Mouse (Mus musculus) frontal cortex, postnatal 10 days (tissue): Measurements from ENCODE around the gene Plekhm3.
"Not testable (repeated sequence)": the region's sequence is repeated elsewhere in the genome, so short reads cannot be mapped to it uniquely, and the experiment has no call there.

Source experiments
- DNase-seq, 2 experiments: peaks; one replicate each; pipeline ENCODE4 v3.0.0; 2022; ENCODE audit warnings: low spot score in 2 of 2, mixed read lengths in 1 of 2

The Plekhm3 gene

DNA sequence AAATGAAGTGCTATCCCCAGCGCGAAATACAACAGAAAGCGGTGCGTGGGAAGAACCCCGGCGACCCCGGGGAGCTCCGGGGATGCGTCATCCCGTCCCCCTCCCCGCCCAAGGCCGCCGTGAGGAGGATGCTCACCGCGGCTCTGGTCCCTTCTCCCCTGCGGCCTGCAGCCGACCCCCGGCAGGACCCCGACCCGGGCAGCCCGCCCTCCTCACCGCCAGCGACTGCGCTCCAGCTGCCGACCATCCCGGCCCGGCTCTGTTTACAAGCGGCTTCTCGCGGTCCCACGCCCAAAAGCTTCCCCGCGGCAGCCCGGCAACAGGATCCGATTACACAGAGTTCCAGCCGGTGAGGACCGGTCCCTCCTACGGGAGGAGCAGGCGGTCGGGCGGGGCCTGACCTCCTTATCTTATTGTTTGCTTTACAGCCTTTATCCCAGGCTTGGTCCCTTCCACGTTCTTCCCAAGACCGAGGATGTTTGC lies at the start of gene Plekhm3:
TSS of gene Plekhm3 (minus strand) at position 346 of the 483 bp plus-strand sequence.
- peak; percentile 72 to 81 for DNase-seq

DNA sequence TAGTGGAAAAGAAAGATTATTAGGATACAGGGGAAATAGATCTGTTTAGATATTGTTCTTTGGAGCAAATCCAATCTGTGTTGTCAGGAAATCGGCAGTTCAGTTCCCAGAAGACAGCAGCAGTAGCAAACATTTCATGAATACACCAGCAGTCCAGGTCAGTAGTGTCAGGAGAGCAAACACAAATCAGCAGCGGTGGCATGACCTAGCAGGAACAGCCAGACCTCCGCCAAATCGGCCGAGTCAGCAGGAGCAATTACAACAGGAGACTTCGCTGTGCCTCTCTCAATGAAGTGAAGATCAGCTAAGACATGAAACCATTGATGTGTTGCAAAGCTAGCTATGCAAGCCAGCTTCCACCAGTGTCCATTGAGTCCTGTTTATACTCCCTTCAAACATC lies 49.0 kb upstream of the Plekhm3 start:
- DNase-seq: no peak

DNA sequence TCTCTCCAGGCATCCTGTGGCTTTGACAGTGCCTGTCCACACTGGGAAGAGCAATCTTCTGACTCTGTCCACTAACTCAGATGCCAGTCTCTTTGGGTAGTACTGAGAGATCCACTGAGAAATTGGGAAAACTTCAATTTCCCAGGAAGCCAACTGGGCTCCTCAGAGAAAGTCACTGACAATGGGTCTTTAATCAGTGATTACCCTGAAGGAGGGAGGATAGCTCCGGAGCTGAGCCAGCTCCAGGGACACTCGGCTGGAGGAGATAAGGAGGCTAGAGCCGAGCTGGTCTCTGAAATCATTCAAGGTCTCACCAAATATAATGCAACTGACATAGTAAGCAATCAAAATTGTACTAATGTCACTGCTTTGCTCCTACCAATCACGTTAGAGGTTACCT lies 47.9 kb upstream of the Plekhm3 start:
- no peak for DNase-seq

DNA sequence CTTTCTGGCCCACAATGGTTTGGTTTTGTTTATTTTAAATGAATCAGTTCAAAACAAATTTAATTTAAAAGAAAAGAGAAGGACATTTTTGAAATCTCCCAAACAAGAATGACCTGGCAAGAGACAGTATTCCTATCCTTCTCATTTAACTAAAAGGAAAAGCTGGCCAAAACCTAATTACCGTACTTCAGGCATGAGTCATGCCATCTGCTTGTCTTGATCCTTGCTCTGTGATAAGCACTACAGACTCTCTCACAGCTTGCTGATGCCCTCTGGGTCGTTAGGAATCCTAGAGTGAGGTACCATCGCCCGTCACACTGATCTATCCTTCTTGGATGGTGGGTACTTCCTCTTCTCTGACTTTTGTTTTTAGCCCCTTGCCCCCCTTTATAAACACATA lies 36.6 kb upstream of the Plekhm3 start:
- DNase-seq: no peak

DNA sequence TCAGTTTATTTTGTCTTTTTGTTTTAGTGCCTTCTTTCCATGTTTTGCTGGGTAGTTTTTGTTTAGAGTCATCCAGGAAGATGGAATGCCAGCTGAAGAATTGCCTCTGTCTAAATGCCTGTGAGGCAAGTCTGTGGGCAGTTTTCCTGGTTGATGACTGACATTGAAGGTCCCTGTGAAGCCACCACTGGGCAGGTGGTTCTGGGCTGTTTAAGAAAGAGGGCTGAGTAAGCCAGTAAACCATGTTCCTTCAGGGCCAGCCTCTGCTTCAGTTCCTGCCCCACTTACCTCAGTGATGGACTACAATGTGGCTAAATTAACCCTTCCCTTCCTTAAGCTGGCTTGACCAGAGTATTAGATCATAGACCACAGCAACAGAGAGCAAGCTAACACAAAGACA lies 31.6 kb upstream of the Plekhm3 start:
- DNase-seq: no peak

DNA sequence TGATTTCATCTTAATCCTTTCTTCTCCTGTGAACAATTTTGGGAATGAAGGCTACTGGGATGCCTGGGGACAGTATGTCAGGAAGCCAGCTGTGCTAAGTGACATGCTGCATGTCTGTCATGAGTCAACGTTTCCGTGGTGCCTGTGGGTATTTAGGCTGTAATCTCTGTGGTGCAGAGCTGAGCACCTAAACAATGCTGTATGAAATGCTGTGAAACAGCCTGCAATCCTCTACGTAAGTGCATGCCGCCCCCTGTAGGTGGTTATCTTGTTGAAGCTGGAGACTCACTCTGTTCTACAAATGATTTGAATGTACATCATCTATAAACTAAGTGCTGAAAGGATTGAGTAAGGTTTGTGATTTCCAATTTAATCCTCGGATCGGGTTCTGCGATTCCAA lies 29.5 kb upstream of the Plekhm3 start:
- peak in 1 of 2 experiments; percentile 40 for DNase-seq

DNA sequence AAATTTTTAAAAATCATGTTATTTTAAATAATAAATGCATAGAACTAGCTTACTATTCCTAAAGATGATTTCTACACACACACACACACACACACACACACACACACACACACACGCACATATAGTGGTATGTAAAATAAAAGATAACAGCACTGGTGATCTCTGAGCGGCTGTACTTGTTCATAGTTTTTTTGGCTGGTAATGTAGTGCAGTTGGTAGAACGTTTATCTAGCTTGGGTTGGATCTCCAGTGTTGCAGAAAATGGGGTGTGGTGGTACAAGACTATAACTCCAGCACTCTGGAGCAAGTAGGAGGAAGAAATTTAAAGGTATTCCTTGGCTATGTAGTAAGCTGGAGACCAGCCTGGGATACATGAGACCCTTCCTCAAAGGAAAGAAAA lies 26.6 kb upstream of the Plekhm3 start:
- no peak for DNase-seq

DNA sequence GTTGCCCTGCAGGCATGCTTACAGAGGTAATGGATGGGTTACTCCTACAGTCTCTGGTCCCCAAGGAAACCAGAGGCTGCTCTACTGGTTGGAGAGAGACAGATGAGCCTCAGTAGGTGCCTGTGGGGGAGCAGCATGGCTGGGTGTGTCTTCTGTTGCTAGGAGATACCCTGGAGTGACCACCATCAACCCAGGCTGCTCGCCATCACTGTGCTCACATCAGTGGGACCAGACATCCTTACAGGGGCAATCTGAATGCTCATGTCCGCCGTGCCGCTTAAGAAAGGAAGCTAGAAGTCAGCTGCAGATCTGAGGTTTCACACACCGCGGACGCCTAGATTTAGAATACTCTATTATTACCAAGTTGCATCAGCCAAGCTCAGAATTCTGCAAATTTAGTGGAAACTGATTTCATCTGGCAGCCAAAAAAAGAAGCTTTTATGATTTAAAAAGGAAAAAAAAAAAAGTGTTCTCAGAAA lies 21.7 kb upstream of the Plekhm3 start:
- peak; percentile 24 to 52 for DNase-seq

DNA sequence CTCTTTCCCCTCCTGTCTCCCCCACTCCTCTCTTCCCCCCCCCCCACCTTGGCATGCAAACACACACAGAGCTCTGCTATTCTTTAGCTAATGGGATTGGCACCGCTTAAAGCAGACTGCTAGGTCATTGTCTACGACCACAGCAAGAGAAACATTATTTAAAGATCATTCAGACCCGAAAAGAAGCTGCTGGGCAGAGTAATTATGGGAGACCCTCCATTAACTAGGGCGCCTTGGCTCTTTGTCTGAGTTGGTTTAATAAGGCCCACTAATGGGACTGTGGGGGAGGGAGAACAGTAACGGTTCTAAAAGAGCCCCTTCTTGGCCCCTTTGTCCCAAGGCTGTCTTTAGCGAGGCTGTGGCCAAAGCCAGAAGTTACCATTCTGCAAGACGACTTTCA lies 18.7 kb upstream of the Plekhm3 start:
- no peak for DNase-seq

DNA sequence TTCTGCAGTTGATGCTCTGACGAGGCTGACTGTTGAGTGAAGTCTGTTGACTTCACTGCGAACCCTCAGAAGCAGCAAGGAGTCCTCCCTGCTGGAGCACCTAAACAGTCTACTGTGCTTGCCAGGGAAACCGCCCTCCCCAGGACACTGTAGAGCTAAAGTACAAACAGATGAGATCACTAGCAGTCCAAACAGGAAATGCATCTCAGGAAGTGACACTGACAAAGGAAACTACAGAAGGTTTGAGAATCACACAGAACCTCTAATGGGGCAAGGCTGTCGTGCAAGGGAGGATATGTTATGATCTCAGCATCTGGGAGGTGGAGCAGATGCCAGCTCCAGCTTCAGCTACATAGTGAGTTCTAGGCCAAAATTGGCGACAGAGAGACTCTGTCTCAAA lies 14.1 kb upstream of the Plekhm3 start:
- DNase-seq: no peak

DNA sequence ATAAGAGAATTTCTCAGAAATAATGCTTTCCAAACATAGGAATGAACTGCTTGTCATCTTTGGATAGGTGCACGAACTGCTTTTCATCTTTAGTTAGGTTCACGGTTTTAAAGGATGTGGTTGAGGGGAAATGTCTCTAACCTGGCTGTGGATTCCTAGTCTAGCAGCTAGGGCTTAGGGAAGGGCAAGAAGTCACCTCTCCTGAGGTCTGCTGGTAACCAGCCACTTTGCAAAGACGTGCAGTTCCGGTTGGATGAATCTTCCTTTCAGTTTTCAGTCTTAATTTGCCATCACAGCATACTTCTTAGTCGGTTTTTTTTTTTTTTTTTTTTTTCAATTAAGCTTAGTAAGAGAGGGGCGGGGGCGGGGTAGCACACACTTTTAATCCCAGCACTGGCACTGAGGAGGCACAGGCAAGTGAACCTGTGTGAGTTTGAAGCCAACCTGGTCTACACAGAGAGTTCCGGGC lies 431 bp upstream of the Plekhm3 start:
- no peak for DNase-seq

DNA sequence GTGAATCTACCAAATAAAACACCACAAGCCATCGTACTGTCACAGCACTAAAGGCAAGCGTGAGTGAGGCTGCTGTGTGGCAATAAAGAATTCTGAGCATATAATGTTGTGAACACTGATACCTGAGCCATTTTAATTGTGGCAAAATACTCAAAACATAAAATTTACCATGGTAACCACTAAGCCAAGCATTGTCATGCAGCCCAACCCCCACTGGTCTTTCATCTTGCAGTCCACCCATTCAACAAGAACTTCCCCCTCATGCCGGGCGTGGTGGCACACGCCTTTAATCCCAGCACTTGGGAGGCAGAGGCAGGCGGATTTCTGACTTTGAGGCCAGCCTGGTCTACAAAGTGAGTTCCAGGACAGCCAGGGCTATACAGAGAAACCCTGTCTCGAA lies 1.8 kb downstream of the Plekhm3 start:
- not testable (repeated sequence) for DNase-seq

DNA sequence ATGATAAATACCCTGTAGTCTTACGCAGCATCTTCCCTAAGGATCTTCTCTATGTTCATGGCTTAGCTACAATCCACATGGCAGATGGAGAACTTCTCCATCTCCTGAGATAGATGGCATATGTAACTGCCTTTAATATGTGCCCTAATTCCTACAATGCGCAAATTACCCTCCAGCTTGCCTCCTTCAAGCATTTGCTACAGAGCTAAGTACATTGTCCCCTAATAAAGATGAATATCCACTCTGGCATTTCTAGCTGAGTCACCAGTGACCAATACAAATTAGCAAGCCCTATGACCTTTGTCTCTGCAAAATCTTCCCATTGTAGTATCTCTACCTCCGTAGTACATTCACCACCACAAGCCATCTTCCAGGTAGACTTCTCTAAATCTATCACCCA lies 6.4 kb downstream of the Plekhm3 start:
- no peak for DNase-seq

DNA sequence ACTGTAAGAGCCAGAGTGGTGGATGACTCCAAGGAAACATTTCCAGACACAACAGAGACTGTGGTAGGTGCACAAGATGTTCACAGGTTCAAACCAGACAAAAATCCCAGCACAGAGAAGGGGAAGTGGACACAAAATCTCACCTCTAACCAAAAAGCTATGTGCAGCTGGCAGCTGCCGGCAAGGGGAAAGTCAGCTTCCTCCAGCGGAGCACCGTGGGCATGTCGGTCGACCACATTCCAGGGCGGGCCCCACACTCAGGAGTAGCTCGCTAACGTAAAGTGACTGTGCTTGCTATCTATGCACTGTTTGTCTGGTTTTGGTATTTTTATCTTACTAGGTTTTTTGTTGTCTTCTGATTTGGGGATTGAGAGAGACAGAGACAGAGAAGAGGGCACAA lies 7.2 kb downstream of the Plekhm3 start:
- DNase-seq: no peak

DNA sequence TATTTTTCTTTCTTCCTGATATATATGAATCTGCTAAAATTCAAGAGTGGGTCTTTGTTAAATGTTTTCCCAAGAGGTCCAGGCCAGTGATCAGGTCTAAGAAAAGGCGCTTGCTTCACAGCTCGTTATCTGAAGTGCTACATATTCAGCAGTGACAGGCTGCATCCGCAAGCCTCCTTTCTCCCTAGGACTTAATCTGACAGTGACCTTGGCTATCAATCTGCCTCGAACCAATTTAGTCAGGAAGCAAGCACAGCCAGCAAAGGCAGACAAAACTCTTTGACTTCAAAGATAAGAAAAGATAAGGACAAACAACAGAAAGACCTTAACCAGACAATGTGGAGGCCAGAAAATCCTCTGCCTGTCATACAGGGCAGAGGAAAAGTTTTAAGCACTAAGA lies 10.5 kb downstream of the Plekhm3 start:
- DNase-seq: no peak

DNA sequence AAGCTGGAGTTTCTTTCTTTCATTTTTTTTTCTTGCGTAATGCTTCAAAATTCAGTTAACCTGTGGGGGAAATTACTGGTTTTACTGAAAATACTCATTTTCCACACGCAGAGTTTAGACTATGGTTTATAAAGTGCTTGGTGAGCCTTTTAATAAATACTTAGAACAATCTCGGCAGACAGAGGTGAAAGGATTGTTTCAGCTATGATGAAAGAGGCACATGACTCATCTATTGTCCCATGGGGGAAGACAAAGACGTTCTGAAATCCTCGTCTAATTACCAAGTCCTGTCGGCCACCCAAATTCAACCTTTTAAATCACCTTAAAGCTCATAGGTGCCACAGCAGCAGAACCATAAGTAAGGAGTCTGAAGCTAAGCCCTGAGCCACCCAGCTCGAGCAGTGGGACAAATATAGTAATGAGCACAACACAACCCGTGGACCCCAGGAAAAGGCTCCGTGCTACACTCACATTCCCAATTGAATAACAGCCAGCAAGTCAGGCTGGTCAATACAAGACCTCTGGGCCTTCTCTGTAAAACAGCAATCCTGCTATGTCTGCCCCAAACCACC lies 11.3 kb downstream of the Plekhm3 start:
- no peak for DNase-seq

DNA sequence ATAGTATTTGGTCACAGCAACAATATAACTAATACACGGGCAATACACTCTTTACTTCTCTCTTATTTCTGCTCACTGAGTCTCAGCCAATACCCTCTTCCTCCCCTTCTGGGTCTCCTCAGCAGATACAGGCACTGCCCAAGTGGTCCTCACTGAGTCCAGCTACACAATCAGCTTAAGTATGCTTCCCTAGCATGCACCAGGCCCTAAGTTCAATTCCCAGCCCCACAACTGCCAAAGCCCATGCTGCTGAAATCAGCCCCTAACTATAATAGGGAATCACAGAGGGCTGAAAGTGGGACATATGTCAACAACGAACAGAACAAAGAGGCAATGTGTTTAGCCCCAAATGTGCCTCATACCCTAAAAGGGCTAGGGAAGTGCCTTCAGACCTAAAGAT lies 11.9 kb downstream of the Plekhm3 start:
- no peak for DNase-seq

DNA sequence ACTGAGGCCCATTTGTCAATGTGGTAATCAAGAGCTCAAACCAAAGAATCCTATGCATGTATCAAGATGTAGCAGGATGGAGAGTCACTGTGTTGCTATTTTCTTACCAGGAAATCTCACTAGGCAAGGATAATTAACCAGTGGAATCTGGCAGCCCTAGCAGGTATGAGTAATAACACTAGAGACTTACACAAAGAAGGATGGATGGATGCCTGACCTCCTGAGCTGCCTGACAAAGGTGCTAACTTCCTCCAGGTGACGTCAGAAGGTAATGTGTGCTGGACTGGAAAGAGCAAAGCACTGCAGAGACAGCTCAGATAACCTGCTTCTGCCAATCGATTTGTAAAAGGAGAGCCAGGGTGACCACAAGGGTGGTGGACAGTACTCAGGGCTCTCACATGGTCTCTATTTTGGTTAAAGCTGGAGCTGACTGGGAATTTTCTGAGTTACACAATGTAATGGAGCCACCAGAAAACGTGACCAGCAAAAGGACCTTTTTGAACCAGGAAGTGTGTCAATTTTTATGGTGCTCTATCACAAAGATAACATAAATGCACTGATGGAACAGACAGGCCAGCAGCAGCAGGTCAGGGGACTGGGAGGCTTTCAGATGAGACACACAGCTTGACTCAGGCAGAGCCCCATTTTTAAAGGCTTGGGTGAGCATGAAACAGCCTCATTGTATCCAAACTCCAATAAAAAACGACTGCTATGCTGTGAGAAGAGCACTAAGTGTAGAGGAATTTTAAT lies 14.4 kb downstream of the Plekhm3 start:
- no peak for DNase-seq

DNA sequence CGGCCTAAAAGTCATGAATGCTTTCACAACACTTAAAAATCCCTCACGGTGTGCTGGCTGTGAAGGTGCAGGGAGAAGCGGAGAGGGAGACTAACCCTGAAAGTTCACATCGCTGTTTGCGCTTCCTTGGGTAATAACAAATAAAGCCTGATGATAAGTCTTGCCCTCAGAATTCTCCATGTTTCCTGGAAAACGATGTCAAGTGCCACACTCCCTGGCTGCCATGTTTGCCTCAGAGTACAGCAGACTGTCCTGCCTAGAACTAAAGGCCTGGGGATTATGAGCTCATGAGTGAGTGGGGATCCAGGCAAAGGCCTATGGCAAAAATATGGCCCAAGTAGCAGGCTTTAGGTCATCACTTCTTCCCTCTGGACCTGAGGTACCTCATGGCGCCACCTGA lies 17.7 kb downstream of the Plekhm3 start:
- no peak for DNase-seq

DNA sequence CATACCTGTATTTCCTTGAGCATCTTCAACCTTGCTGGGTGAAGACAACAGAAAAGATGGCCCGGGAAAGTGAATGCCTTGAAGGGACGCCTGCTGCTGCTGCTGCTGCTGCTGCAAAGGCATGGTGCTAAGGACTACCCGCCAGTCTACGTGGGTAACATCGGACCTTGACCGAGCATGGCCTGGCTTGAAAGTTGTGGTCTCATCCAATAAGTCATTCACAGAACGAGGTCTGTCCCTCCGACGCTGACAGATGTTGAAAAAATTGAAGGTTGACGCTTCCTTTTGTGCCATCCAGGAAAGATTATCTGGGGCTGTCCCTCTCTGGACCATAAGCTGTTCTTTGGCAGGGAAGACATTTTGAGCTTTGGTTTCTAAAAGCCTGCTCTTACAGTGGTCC lies 18.9 kb downstream of the Plekhm3 start:
- DNase-seq: no peak

DNA sequence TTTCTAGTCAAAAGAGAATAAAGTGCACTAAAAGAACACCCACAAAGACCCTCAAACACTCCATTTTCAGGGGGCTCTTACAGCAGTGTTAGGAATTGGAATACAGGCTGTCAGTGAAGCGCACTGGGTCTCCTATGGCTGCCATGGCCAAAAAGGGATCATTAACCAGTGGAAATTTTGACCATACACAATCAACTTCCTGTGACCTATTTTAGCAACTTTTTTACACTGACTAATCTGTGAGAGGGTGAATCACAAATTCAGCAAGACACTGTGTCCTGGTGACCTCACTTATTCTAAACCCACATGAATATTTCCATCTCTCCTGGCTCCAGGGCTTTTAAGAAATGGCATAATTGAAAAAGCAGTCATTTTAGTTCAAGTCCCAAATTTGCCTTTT lies 23.7 kb downstream of the Plekhm3 start:
- no peak for DNase-seq

DNA sequence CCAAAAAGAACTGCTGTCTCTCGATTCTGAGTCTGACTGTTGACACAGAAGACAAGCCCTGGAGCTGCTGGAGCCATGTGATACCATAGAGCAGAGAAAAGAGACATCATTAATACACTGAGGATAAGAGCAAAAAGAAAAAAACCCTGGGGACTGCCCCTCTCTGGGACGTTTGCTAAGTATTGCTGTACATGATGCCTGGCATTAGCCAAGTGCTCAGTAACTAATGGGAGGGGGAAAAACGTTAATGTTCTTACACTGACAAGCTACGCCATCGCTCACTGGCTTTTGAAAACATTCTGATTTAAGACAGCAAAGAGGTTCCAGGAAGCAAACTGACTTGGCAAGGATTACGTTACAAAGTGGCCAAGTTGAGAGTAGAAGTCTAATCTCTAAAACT lies 26.5 kb downstream of the Plekhm3 start:
- no peak for DNase-seq

DNA sequence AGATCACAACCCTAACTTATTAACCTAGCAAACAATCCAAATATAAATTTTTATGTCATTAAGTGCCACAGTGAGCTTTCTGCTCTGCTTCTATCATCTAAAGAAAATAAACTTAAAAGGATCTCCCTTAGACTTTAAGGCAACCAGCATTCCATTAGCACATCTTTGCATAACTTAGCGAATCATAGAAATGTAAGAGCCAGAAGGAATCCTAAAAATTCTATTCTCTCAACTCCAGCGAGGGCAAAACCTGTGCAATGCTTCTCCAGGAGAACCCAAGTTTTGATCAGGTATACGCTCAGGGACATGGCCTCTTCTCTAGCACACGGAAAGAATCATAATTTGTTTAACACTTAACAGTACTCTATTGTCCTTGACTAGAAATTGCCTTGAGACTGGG lies 27.0 kb downstream of the Plekhm3 start:
- DNase-seq: no peak
